Mouse (Mus musculus): Measurements from ENCODE around the gene Smarcd3. TPM values are rescaled to one million over a fixed set of nuclear protein-coding genes. Genes with fewer than 3 reads are reported as not detected.
A peak's percentile ranks its signal among the peaks of the same experiment; 100 is the strongest.

The Smarcd3 gene
- total RNA-seq (2021), result 10 to 100 TPM; 56.5 to 59.8 TPM
- long read RNA-seq, experiment 1, transcript Smarcd3-201 (13 exons, 1,735 nt), result major isoform, 61 of 71 reads
- long read RNA-seq, experiment 1, partial matches to known transcripts, result 6 of 71 reads
- long read RNA-seq, experiment 1, other reads (novel, unspliced or antisense), result 4 of 71 reads
- long read RNA-seq, experiment 2, transcript Smarcd3-201 (13 exons, 1,735 nt), result major isoform, 31 of 40 reads
- long read RNA-seq, experiment 2, partial matches to known transcripts, result 6 of 40 reads
- long read RNA-seq, experiment 2, other reads (novel, unspliced or antisense), result 3 of 40 reads

GRCm38 (mm10) chr5:24623986-24624821 is at the start of gene Smarcd3:
TSS of gene Smarcd3 (minus strand) at chr5:24624411.
- DNase-seq, result peak; percentile 25 to 29

- no peak for DNase-seq
Observed at GRCm38 (mm10) chr5:24661457-24661856, 37.2 kb upstream of the Smarcd3 start.

GRCm38 (mm10) chr5:24659708-24660423 is 35.7 kb upstream of the Smarcd3 start:
- no peak for DNase-seq

GRCm38 (mm10) chr5:24657113-24657512 is 32.9 kb upstream of the Smarcd3 start:
- no peak for DNase-seq

GRCm38 (mm10) chr5:24654491-24654890 is 30.3 kb upstream of the Smarcd3 start:
- DNase-seq, result no peak

- DNase-seq, result no peak
Observed at GRCm38 (mm10) chr5:24652780-24653179, 28.6 kb upstream of the Smarcd3 start.

- peak; percentile 82 to 90 for DNase-seq
Observed at GRCm38 (mm10) chr5:24651768-24652752, 27.8 kb upstream of the Smarcd3 start.

GRCm38 (mm10) chr5:24651356-24651755 is 27.1 kb upstream of the Smarcd3 start:
- DNase-seq, result no peak

GRCm38 (mm10) chr5:24649701-24650100 is 25.5 kb upstream of the Smarcd3 start:
- DNase-seq, result no peak

GRCm38 (mm10) chr5:24649231-24649630 is 25.0 kb upstream of the Smarcd3 start:
- no peak for DNase-seq

- no peak for DNase-seq
Observed at GRCm38 (mm10) chr5:24645454-24645853, 21.2 kb upstream of the Smarcd3 start.

GRCm38 (mm10) chr5:24639081-24639480 is 14.9 kb upstream of the Smarcd3 start:
- no peak for DNase-seq

GRCm38 (mm10) chr5:24638131-24638530 is 13.9 kb upstream of the Smarcd3 start:
- no peak for DNase-seq

GRCm38 (mm10) chr5:24636987-24637386 is 12.8 kb upstream of the Smarcd3 start:
- DNase-seq, result no peak

GRCm38 (mm10) chr5:24635526-24636141 is 11.4 kb upstream of the Smarcd3 start:
- no peak for DNase-seq

- DNase-seq, result no peak
Observed at GRCm38 (mm10) chr5:24635093-24635492, 10.9 kb upstream of the Smarcd3 start.

- DNase-seq, result no peak
Observed at GRCm38 (mm10) chr5:24629712-24630111, 5.5 kb upstream of the Smarcd3 start.

- no peak for DNase-seq
Observed at GRCm38 (mm10) chr5:24624822-24625120, 560 bp upstream of the Smarcd3 start.

- DNase-seq, result no peak
Observed at GRCm38 (mm10) chr5:24623041-24623985, 898 bp downstream of the Smarcd3 start.
